Mouse (Mus musculus) heart, postnatal 10 days (tissue): Measurements from ENCODE around the gene Gm29564. TPM values are rescaled to one million over a fixed set of nuclear protein-coding genes. Genes with fewer than 3 reads are reported as not detected.
"Not testable (repeated sequence)": the region's sequence is repeated elsewhere in the genome, so short reads cannot be mapped to it uniquely, and the experiment has no call there.

Experiments used
- DNase-seq, 2 experiments: peaks; one replicate each; pipeline ENCODE4 v3.0.0; 2021
- intact Hi-C: fragments of 180-260 bp; cut with DNase I; formaldehyde crosslinking; loops from one replicate; pipeline ENCODE4 v1.15.1; 2025
- total RNA-seq, 2 experiments: library from RNA; stranded (reverse); gene quantifications; 2 replicates each; pipeline ENCODE4 v1.2.3; 2021

Gm29564 gene
- not detected for total RNA-seq

DNA sequence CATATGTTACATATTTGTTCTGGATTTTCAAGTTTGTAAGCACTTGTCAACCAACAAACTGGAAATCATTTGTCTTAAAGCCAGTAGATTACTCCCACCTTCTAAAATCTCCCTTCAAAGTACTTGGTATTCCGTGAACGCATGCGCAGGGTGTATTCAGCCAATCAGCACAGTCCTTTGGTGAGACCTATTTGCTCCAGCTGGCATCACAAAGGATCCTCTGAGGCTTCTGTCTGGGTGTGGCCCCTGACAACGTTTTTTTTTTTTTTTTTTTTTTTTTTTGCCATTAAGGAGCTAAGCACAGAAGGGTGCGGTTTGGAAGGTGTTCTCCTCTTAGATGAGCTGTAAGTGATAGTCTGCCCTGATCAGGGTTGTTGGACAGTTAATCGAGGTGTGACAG, at the start of gene Gm29564:
Gm29564 (plus strand) TSS at position 301 of the 400 bp plus-strand sequence.
- intact Hi-C loops, DNase-seq: not testable (repeated sequence)

Other genes starting within 250 kb of the Gm29564 start
- gene Gm20867, start 249.8 kb upstream of the Gm29564 start, total RNA-seq = not detected